Mouse (Mus musculus) cerebellum, adult 11-12 months (tissue): ENCODE measurements around the gene Wipf1.

Experiments used
- DNase-seq: peaks from one replicate; pipeline ENCODE4 v3.0.0; 2022

Gene Wipf1

GRCm38 (mm10) chr2:73380298-73380975, 149.1 kb downstream of the Wipf1 start:
- no peak for DNase-seq

- no peak for DNase-seq
Observed at GRCm38 (mm10) chr2:73379656-73380055, 149.9 kb downstream of the Wipf1 start.
